Mouse (Mus musculus) forelimb bud, embryonic 11.5 days (tissue): ENCODE results near the gene Krt80.

Source experiments
- DNase-seq: peaks from one replicate; pipeline ENCODE4 v3.0.0-alpha.2; 2012; ENCODE audit warnings: low read depth, low spot score

Gene Krt80

GRCm38 (mm10) chr15:101374879-101375278 is 4.9 kb upstream of the Krt80 start:
- DNase-seq = no peak

- DNase-seq = no peak
Measured at GRCm38 (mm10) chr15:101373286-101373898, 3.4 kb upstream of the Krt80 start.

GRCm38 (mm10) chr15:101372131-101372977 is 2.4 kb upstream of the Krt80 start:
- no peak for DNase-seq

- no peak for DNase-seq
Measured at GRCm38 (mm10) chr15:101371141-101371985, 1.4 kb upstream of the Krt80 start.

GRCm38 (mm10) chr15:101369382-101370100 is 421 bp downstream of the Krt80 start:
- DNase-seq = no peak

- no peak for DNase-seq
Measured at GRCm38 (mm10) chr15:101368502-101369381, 1.2 kb downstream of the Krt80 start.

GRCm38 (mm10) chr15:101368015-101368414 is 1.9 kb downstream of the Krt80 start:
- DNase-seq = no peak

GRCm38 (mm10) chr15:101367497-101367896 is 2.5 kb downstream of the Krt80 start:
- no peak for DNase-seq

- no peak for DNase-seq
Measured at GRCm38 (mm10) chr15:101366926-101367325, 3.0 kb downstream of the Krt80 start.

- DNase-seq = no peak
Measured at GRCm38 (mm10) chr15:101366482-101366881, 3.5 kb downstream of the Krt80 start.

GRCm38 (mm10) chr15:101365721-101366120 is 4.2 kb downstream of the Krt80 start:
- no peak for DNase-seq

- no peak for DNase-seq
Measured at GRCm38 (mm10) chr15:101364891-101365671, 4.9 kb downstream of the Krt80 start.

GRCm38 (mm10) chr15:101364425-101364824 is 5.5 kb downstream of the Krt80 start:
- DNase-seq = no peak

- DNase-seq = no peak
Measured at GRCm38 (mm10) chr15:101363933-101364332, 6.0 kb downstream of the Krt80 start.

- no peak for DNase-seq
Measured at GRCm38 (mm10) chr15:101362393-101363010, 7.5 kb downstream of the Krt80 start.

- no peak for DNase-seq
Measured at GRCm38 (mm10) chr15:101355382-101355786, 14.6 kb downstream of the Krt80 start.

GRCm38 (mm10) chr15:101352706-101353465 is 17.1 kb downstream of the Krt80 start:
- DNase-seq = no peak

- no peak for DNase-seq
Measured at GRCm38 (mm10) chr15:101352047-101352446, 17.9 kb downstream of the Krt80 start.
